In the genomic region with DNA sequence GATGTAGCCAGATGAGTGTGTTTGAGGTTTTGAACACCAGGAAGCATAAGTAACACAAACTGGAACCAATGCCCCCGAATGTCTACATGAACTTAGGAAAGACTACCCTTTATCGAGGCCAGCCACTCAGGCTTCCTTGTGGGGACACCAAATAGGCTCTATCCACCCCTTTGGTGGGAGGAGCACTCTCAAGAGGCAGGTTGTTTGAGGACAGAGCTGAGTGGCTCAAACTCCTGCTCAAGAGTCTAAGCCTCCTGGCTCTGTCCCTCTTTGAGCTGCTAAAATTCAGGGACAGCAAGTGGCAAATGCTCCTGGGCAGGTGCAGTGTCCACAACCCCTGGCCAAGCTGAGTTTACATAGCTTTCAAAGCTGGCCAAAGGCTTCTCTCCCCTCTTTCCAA, we compare ENCODE assay signal across 14 mouse cellular contexts.
"Had no signal": no experiment of that assay in that cellular context is flagged by ENCODE, and none has a peak within 500 bp of the region (broad histone marks: within the 10 kb centered on the region; RNA-seq: fewer than 3 reads in every experiment).

No protein-coding gene starts in this region.

- DNase-seq: kidney, adult 18-20 months; kidney, postnatal 10 days; kidney, postnatal 4 days; retina, postnatal 1 day; right cerebral cortex, postnatal 4 days; spleen, adult 18-20 months had no signal

- H3K27ac ChIP-seq: intestine, embryonic 15.5 days; layer of hippocampus, adult 2 months; left cerebral cortex, adult 2 months; limb, embryonic 10.5 days; liver, embryonic 15.5 days; lung, embryonic 15.5 days; midbrain, embryonic 15.5 days; neural tube, embryonic 12.5 days had no signal

- H3K4me3 ChIP-seq: intestine, embryonic 15.5 days; layer of hippocampus, adult 2 months; left cerebral cortex, adult 2 months; limb, embryonic 10.5 days; liver, embryonic 15.5 days; lung, embryonic 15.5 days; midbrain, embryonic 15.5 days; neural tube, embryonic 12.5 days had no signal

- H3K27me3 ChIP-seq: intestine, embryonic 15.5 days; liver, embryonic 15.5 days; lung, embryonic 15.5 days; midbrain, embryonic 15.5 days; neural tube, embryonic 12.5 days had no signal

- H3K36me3 ChIP-seq: midbrain, embryonic 15.5 days had no signal

- ATAC-seq: intestine, embryonic 15.5 days; midbrain, embryonic 15.5 days had no signal
